Mouse (Mus musculus) gastrocnemius, postnatal 36 days (tissue): ENCODE data around the gene Mettl1. TPM values are rescaled to one million over a fixed set of nuclear protein-coding genes. Genes with fewer than 3 reads are reported as not detected.

ENCODE experiments used
- DNase-seq, 2 experiments: peaks; one replicate each; pipeline ENCODE4 v3.0.0; 2022
- intact Hi-C: fragments of 180-260 bp; cut with DNase I; formaldehyde crosslinking; loops from one replicate; pipeline ENCODE4 v1.15.1; 2025
- long read RNA-seq, 2 experiments: library from polyadenylated mRNA; stranded (forward); transcript quantifications; one replicate each; pipeline ENCODE4 v2.0.0; 2021
- total RNA-seq, 2 experiments: library from RNA; stranded (reverse); gene quantifications; 2 replicates each; pipeline ENCODE4 v1.2.3; 2021

Gene Mettl1
- 10 to 100 TPM in 1 of 2 experiments, 1 to 10 TPM in 1; 8.2 to 10.0 TPM for total RNA-seq
- long read RNA-seq, experiment 1, transcript Mettl1-201 (6 exons, 1,791 nt): major isoform, 7 of 8 reads
- long read RNA-seq, experiment 1, partial matches to known transcripts: 0 of 8 reads
- long read RNA-seq, experiment 1, other reads (novel, unspliced or antisense): 0 of 8 reads
- long read RNA-seq, experiment 2, transcript Mettl1-201 (6 exons, 1,791 nt): major isoform, 7 of 15 reads
- long read RNA-seq, experiment 2, partial matches to known transcripts: 0 of 15 reads
- long read RNA-seq, experiment 2, other reads (novel, unspliced or antisense): 8 of 15 reads

- intact Hi-C loops: no loop called here
- peak in 1 of 2 experiments; percentile 34 for DNase-seq
Observed at GRCm38 (mm10) chr10:127041274-127041766, at the start of gene Mettl1, which contains the start of gene Eef1akmt3. Gene Mettl1 (plus strand): TSS chr10:127041414. Gene Eef1akmt3 (minus strand): TSS chr10:127041513.

GRCm38 (mm10) chr10:126991676-126992075, 49.5 kb upstream of the Mettl1 start:
- intact Hi-C loops: loop anchor here (2.0 to 5.0 kb wide), 2 partner anchors 41 to 63 kb away; partner anchors contain the start of gene Tsfm
- DNase-seq: no peak

- intact Hi-C loops: loop anchor here (5.0 kb wide), 1 partner anchor 39 kb away; the partner anchor contains the start of gene Tsfm
- no peak for DNase-seq
Observed at GRCm38 (mm10) chr10:126993621-126994020, 47.6 kb upstream of the Mettl1 start.

- intact Hi-C loops: no loop called here
- DNase-seq: no peak
Observed at GRCm38 (mm10) chr10:126997340-126998113, 43.7 kb upstream of the Mettl1 start.

GRCm38 (mm10) chr10:127000529-127000928, 40.7 kb upstream of the Mettl1 start, which contains the start of gene Avil:
Gene Avil (plus strand): TSS chr10:127000709.
- DNase-seq: no peak
- intact Hi-C loops: no loop called here

- intact Hi-C loops: no loop called here
- no peak for DNase-seq
Observed at GRCm38 (mm10) chr10:127001297-127001696, 39.9 kb upstream of the Mettl1 start.

- DNase-seq: no peak
Observed at GRCm38 (mm10) chr10:127002056-127002455, 39.2 kb upstream of the Mettl1 start.

GRCm38 (mm10) chr10:127002765-127003164, 38.4 kb upstream of the Mettl1 start:
- intact Hi-C loops: no loop called here
- no peak for DNase-seq

More at GRCm38 (mm10) chr10:127002056-127002455, 39.2 kb upstream of the Mettl1 start:
- intact Hi-C loops: no loop called here

- DNase-seq: no peak
- intact Hi-C loops: no loop called here
Observed at GRCm38 (mm10) chr10:127003334-127003733, 37.9 kb upstream of the Mettl1 start.

- intact Hi-C loops: no loop called here
- DNase-seq: no peak
Observed at GRCm38 (mm10) chr10:127003806-127004205, 37.4 kb upstream of the Mettl1 start.

GRCm38 (mm10) chr10:127016488-127016887, 24.7 kb upstream of the Mettl1 start:
- DNase-seq: peak in 1 of 2 experiments; percentile 24
- intact Hi-C loops: no loop called here

GRCm38 (mm10) chr10:127017071-127017470, 24.1 kb upstream of the Mettl1 start:
- DNase-seq: no peak
- intact Hi-C loops: no loop called here

- no peak for DNase-seq
- intact Hi-C loops: no loop called here
Observed at GRCm38 (mm10) chr10:127018422-127018821, 22.8 kb upstream of the Mettl1 start.

- intact Hi-C loops: loop anchor here (1.0 to 5.0 kb wide), 2 partner anchors 38 to 111 kb away; no protein-coding TSS in a partner anchor
Observed at GRCm38 (mm10) chr10:127030336-127031296, 10.6 kb upstream of the Mettl1 start, which contains the start of gene Tsfm. Gene Tsfm (minus strand): TSS chr10:127030840.

GRCm38 (mm10) chr10:127033301-127033741, 7.9 kb upstream of the Mettl1 start:
- intact Hi-C loops: loop anchor here (5.0 kb wide), 1 partner anchor 41 kb away; no protein-coding TSS in a partner anchor

More at GRCm38 (mm10) chr10:127030336-127031296, 10.6 kb upstream of the Mettl1 start, which contains the start of gene Tsfm:
- peak; percentile 88 to 92 for DNase-seq

GRCm38 (mm10) chr10:127036273-127036672, 4.9 kb upstream of the Mettl1 start:
- no peak for DNase-seq
- intact Hi-C loops: no loop called here

More at GRCm38 (mm10) chr10:127033301-127033741, 7.9 kb upstream of the Mettl1 start:
- no peak for DNase-seq

- DNase-seq: no peak
- intact Hi-C loops: no loop called here
Observed at GRCm38 (mm10) chr10:127037641-127038040, 3.6 kb upstream of the Mettl1 start.

GRCm38 (mm10) chr10:127040569-127041214, 522 bp upstream of the Mettl1 start:
- intact Hi-C loops: no loop called here
- DNase-seq: no peak

- intact Hi-C loops: no loop called here
Observed at GRCm38 (mm10) chr10:127041774-127042338, 642 bp downstream of the Mettl1 start.

More at GRCm38 (mm10) chr10:127041774-127042338, 642 bp downstream of the Mettl1 start:
- peak; percentile 79 to 88 for DNase-seq
